Mouse (Mus musculus) neural tube, embryonic 14.5 days (tissue): ENCODE measurements around the gene Hoxa1. TPM values are rescaled to one million over a fixed set of nuclear protein-coding genes. Genes with fewer than 3 reads are reported as not detected.

Experiments used
- ATAC-seq: fragments of 200-750 bp; cut with Nextera tagmentation; 2 replicates; pipeline ENCODE4 v1.8.0; 2017; ENCODE audit warnings: low read depth, mild to moderate bottlenecking, moderate TSS enrichment, moderate library complexity
- H3K27ac ChIP-seq: fragments of 300-500 bp; sonication (generic); 2 replicates; pipeline ENCODE4 v1.5.1; 2014; ENCODE audit warnings: low read depth, mild to moderate bottlenecking, control low read depth, low read length, moderate library complexity, mixed read lengths
- H3K27me3 ChIP-seq: fragments of 300-500 bp; sonication (generic); 2 replicates; pipeline ENCODE4 v1.6.1; 2014; ENCODE audit warnings: low read length; ENCODE audit not compliant: control insufficient read depth, insufficient read depth
- H3K36me3 ChIP-seq: fragments of 300-500 bp; sonication (generic); 2 replicates; pipeline ENCODE4 v1.6.1; 2014; ENCODE audit warnings: low read length, mixed read lengths; ENCODE audit not compliant: control insufficient read depth, insufficient read depth
- H3K4me1 ChIP-seq: fragments of 300-500 bp; sonication (generic); 2 replicates; pipeline ENCODE4 v1.6.1; 2014; ENCODE audit warnings: low read length; ENCODE audit not compliant: control insufficient read depth, insufficient read depth
- H3K4me2 ChIP-seq: fragments of 300-500 bp; sonication (generic); 2 replicates; pipeline ENCODE4 v1.6.1; 2014; ENCODE audit warnings: mild to moderate bottlenecking, low read depth, low read length, control low read depth
- H3K4me3 ChIP-seq: fragments of 300-500 bp; sonication (generic); 2 replicates; pipeline ENCODE4 v1.5.1; 2014; ENCODE audit warnings: low read depth, low read length, control low read depth, mixed read lengths
- H3K9ac ChIP-seq: fragments of 300-500 bp; sonication (generic); replicated peaks from 2 replicates; pipeline ENCODE4 v1.6.1; 2014; ENCODE audit warnings: low read depth, mild to moderate bottlenecking, control low read depth, low read length, mixed read lengths
- H3K9me3 ChIP-seq: fragments of 300-500 bp; sonication (generic); 2 replicates; pipeline ENCODE4 v1.6.1; 2016; ENCODE audit warnings: low read length; ENCODE audit not compliant: control insufficient read depth
- WGBS: fragments of 180-500 bp; shearing (Covaris S2); extraction: QIAGEN DNeasy Blood & Tissue Kit; methylation state at CpG from one replicate; pipeline ENCODE4 v1.1.7; 2014; 5-methylcytosine and 5-hydroxymethylcytosine counted together
- polyA plus RNA-seq: library from polyadenylated mRNA; unstranded; fragments of >200 nt; fragmentation: Nextera tagmentation; extraction: Ambion mirVana; gene quantifications from 2 replicates; pipeline ENCODE4 v1.2.1, GENCODE M21; 2014

Gene Hoxa1
- polyA plus RNA-seq, 1 experiment from 2014 or later, result 0.92 TPM

GRCm38 (mm10) chr6:52152226-52153193 lies 5.6 kb downstream of the Hoxa1 start:
- Histone ChIP-seq H3K36me3 (no peaks in the 10 kb centered on the region), H3K9me3 (no peaks in the 10 kb centered on the region), H3K9ac (no peak overlapping the region), H3K4me3 (no peak overlapping the region), H3K27me3 (no peaks in the 10 kb centered on the region), H3K27ac (no peak overlapping the region), H3K4me2 (no peak overlapping the region), H3K4me1 (peaks cover 3% of the 10 kb centered on the region; the same call in 1 of the 2 replicates)
- WGBS, result 18% methylated on average over 16 of the region's 16 CpGs
- no peak for ATAC-seq

- no peaks in the 10 kb centered on the region for H3K27me3 ChIP-seq
- WGBS, result 56% methylated on average over 4 of the region's 4 CpGs
- H3K9ac ChIP-seq, result no peak overlapping the region
- no peak for ATAC-seq
- no peaks in the 10 kb centered on the region for H3K36me3 ChIP-seq
- H3K9me3 ChIP-seq, result no peaks in the 10 kb centered on the region
- H3K27ac ChIP-seq, result no peak overlapping the region
- no peaks in the 10 kb centered on the region; the same call in 1 of the 2 replicates for H3K4me1 ChIP-seq
- no peak overlapping the region for H3K4me2 ChIP-seq
- no peak overlapping the region for H3K4me3 ChIP-seq
These were observed 6.5 kb downstream of the Hoxa1 start for GRCm38 (mm10) chr6:52151571-52151970.

GRCm38 (mm10) chr6:52150401-52150966 lies 7.6 kb downstream of the Hoxa1 start:
- no peak overlapping the region for H3K4me2 ChIP-seq
- H3K9me3 ChIP-seq, result no peaks in the 10 kb centered on the region
- no peak overlapping the region for H3K4me3 ChIP-seq
- no peaks in the 10 kb centered on the region for H3K36me3 ChIP-seq
- H3K4me1 ChIP-seq, result no peaks in the 10 kb centered on the region; the same call in 1 of the 2 replicates
- no peak; the same call in 1 of the 2 replicates for ATAC-seq
- H3K27me3 ChIP-seq, result no peaks in the 10 kb centered on the region
- no peak overlapping the region for H3K9ac ChIP-seq
- WGBS, result 8% methylated on average over 16 of the region's 16 CpGs
- H3K27ac ChIP-seq, result no peak overlapping the region

GRCm38 (mm10) chr6:52139115-52139514 lies 19.0 kb downstream of the Hoxa1 start:
- peaks cover 8% of the 10 kb centered on the region for H3K4me1 ChIP-seq
- no peak overlapping the region for H3K4me3 ChIP-seq
- WGBS, result 41% methylated on average over 5 of the region's 5 CpGs
- no peak overlapping the region for H3K4me2 ChIP-seq
- peak; percentile 44; the same call in 1 of the 2 replicates for ATAC-seq
- H3K9ac ChIP-seq, result no peak overlapping the region
- H3K36me3 ChIP-seq, result no peaks in the 10 kb centered on the region
- H3K9me3 ChIP-seq, result no peaks in the 10 kb centered on the region
- no peak overlapping the region for H3K27ac ChIP-seq
- no peaks in the 10 kb centered on the region for H3K27me3 ChIP-seq

GRCm38 (mm10) chr6:52138576-52138975 lies 19.5 kb downstream of the Hoxa1 start:
- Histone ChIP-seq H3K27me3 (no peaks in the 10 kb centered on the region), H3K36me3 (no peaks in the 10 kb centered on the region), H3K4me3 (no peak overlapping the region), H3K4me2 (no peak overlapping the region), H3K4me1 (peaks cover 8% of the 10 kb centered on the region), H3K9ac (no peak overlapping the region), H3K9me3 (no peaks in the 10 kb centered on the region), H3K27ac (no peak overlapping the region)
- ATAC-seq, result peak; percentile 28; the same call in 1 of the 2 replicates
- whole genome bisulfite sequencing, result 28% methylated on average over 10 of the region's 10 CpGs

- 32% methylated on average over 9 of the region's 9 CpGs for WGBS
- no peaks in the 10 kb centered on the region for H3K27me3 ChIP-seq
- H3K4me3 ChIP-seq, result no peak overlapping the region
- H3K4me2 ChIP-seq, result no peak overlapping the region
- H3K9ac ChIP-seq, result no peak overlapping the region
- H3K4me1 ChIP-seq, result peaks cover 8% of the 10 kb centered on the region
- H3K27ac ChIP-seq, result no peak overlapping the region
- H3K36me3 ChIP-seq, result no peaks in the 10 kb centered on the region
- no peaks in the 10 kb centered on the region for H3K9me3 ChIP-seq
- ATAC-seq, result peak; percentile 79; the same call in 1 of the 2 replicates
These were observed 20.1 kb downstream of the Hoxa1 start for GRCm38 (mm10) chr6:52137841-52138535.

GRCm38 (mm10) chr6:52123673-52124072 lies 34.4 kb downstream of the Hoxa1 start:
- no peak for ATAC-seq
- Histone ChIP-seq H3K27me3 (no peaks in the 10 kb centered on the region), H3K4me1 (peaks cover 12% of the 10 kb centered on the region), H3K9ac (no peak overlapping the region), H3K27ac (no peak overlapping the region), H3K4me2 (no peak overlapping the region), H3K36me3 (no peaks in the 10 kb centered on the region), H3K9me3 (no peaks in the 10 kb centered on the region), H3K4me3 (no peak overlapping the region)
- WGBS, result 87% methylated on average over 4 of the region's 4 CpGs

- Histone ChIP-seq H3K36me3 (no peaks in the 10 kb centered on the region), H3K27me3 (no peaks in the 10 kb centered on the region), H3K4me1 (peaks cover 16% of the 10 kb centered on the region), H3K4me2 (no peak overlapping the region), H3K9me3 (no peaks in the 10 kb centered on the region), H3K4me3 (no peak overlapping the region), H3K27ac (no peak overlapping the region), H3K9ac (no peak overlapping the region)
- 63% methylated on average over 3 of the region's 3 CpGs for WGBS
- ATAC-seq, result no peak
These were observed 36.9 kb downstream of the Hoxa1 start for GRCm38 (mm10) chr6:52121173-52121572.
